In the genomic region with DNA sequence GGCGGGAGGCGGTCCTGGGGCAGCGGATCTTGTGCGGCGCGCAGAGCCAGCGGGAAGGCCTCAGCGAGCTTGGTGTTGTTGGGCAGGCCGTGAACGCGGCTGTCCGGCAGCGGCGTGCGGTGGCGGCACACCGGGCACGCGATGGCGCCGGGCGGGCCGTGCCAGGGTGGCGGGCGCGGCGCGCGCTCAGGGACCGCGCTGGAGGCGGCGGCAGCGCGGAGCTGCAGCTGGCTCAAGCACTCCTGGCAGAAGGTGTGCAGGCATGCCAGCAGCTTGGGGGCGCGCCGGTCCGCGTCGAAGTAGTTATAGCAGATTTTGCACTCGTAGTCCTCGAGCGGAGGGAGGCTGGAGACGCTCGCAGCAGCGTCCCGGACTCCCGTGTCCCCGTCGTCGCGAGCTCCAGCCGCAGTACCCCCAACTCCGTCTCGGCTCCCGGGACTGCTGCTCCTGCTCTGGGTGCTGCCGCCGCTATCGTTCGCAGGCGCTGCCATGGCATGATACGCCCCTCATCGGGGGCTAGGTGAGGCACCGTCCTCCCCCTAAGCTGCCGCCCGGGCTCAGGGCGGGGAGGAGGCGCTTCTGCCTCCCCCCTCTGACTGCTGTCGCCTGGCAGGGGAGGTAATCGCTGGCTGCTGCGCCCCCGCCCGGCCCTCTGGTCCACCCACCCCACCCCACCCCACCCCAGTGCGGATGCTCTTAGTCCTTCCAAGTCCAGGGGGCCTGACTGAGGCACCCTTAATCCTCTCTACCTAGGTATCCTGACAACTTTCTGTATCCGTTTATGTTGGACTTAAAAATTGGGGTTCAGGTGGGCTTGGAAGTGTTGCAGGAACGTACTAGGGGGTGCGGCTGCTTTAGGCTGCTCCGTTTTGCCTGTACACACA, we compare ENCODE assay signal across 8 mouse cellular contexts. TPM values are rescaled to one million over a fixed set of nuclear protein-coding genes. Genes with fewer than 3 reads are reported as not detected.
DNase-seq lines count a peak whose midpoint lies in the region; ATAC-seq lines count a peak whose summit lies in the region.

No protein-coding gene starts in this region.

- peaks cover 24% of the 10 kb centered on the region for H3K4me1 ChIP-seq in megakaryocyte, embryonic 14.5 days
- no peaks in the 10 kb centered on the region for H3K4me1 ChIP-seq in liver, embryonic 16.5 days (ENCODE audit: control insufficient read depth, low read depth, low read length)

- peak overlapping the region; percentile 87 for H3K4me3 ChIP-seq in megakaryocyte, embryonic 14.5 days (replicated peaks)
- peak overlapping the region; percentile 48 for H3K4me3 ChIP-seq in liver, embryonic 16.5 days (ENCODE audit: low read depth, low read length)

- no peak overlapping the region for H3K27ac ChIP-seq in liver, embryonic 16.5 days (ENCODE audit: low read length)

- H3K36me3 ChIP-seq in megakaryocyte, embryonic 14.5 days (replicated peaks; ENCODE audit: low read length): no peaks in the 10 kb centered on the region
- no peaks in the 10 kb centered on the region for H3K36me3 ChIP-seq in liver, embryonic 16.5 days (ENCODE audit: control insufficient read depth, insufficient read depth)

- H3K4me2 ChIP-seq in liver, embryonic 16.5 days (ENCODE audit: low read depth, low read length): peak overlapping the region; percentile 63

- DNase-seq in embryo, embryonic 9.5 days (ENCODE audit: extremely low spot score): peak; percentile 57
- DNase-seq in heart, postnatal 4 days: peak; percentile 40
- DNase-seq in c-Kit-positive CD71-positive TER-119-positive erythroid progenitor cells, embryonic 14.5 days (ENCODE audit: low spot score): no peak
- no peak for DNase-seq in layer of hippocampus, adult 8-10 months (ENCODE audit: low spot score in 2 of 2)

- peaks cover 85% of the 10 kb centered on the region for H3K27me3 ChIP-seq in megakaryocyte, embryonic 14.5 days (replicated peaks)
- peaks cover 75% of the 10 kb centered on the region for H3K27me3 ChIP-seq in liver, embryonic 16.5 days (ENCODE audit: control insufficient read depth, insufficient read depth, low read depth, low read length)

- H3K9me3 ChIP-seq in megakaryocyte, embryonic 14.5 days: no peaks in the 10 kb centered on the region
- no peaks in the 10 kb centered on the region for H3K9me3 ChIP-seq in liver, embryonic 16.5 days (replicated peaks; ENCODE audit: control insufficient read depth, low read length)

- WGBS in liver, embryonic 16.5 days (ENCODE audit: insufficient replicate concordance): 2% methylated on average over 70 of the region's 79 CpGs

- ATAC-seq in megakaryocyte, adult 5-6 weeks (ENCODE audit: poor library complexity, severe bottlenecking): no peak
- no peak for ATAC-seq in liver, embryonic 16.5 days (ENCODE audit: low read depth)
- ATAC-seq in inflammation-experienced regulatory T-cells, adult 6 months: no peak

- H3K9ac ChIP-seq in liver, embryonic 16.5 days (ENCODE audit: low read depth, low read length): no peak overlapping the region

RNA-seq across cellular contexts. Expression of a gene that starts 20.5 kb away (rescaled TPM):
- not detected in 2 replicates for polyA plus RNA-seq in megakaryocyte, embryonic 14.5 days (2012; ENCODE audit: insufficient read depth, low replicate concordance)
- not detected in 2 replicates for total RNA-seq in megakaryocyte, adult 5-6 weeks (2015)
- not detected in 2 replicates for total RNA-seq in megakaryocyte, adult 5-6 weeks (2017)
- under 1 TPM in 1 of 2 experiments, not detected in 1; 0.11 TPM for total RNA-seq in heart, postnatal 4 days (2021)
- polyA plus RNA-seq in liver, embryonic 16.5 days (2015; fragmentation: Nextera tagmentation; extraction: Ambion mirVana): not detected in 2 replicates
- polyA plus RNA-seq in inflammation-experienced regulatory T-cells, adult 6 months (2017; shearing (Covaris generic)): not detected
- total RNA-seq in layer of hippocampus, adult 8-10 months (2022): not detected

Comparison
In these comparisons a context has a peak if more than half of its experiments do, and no peak if none do; other contexts are left out.
1. DNase-seq: peak in embryo, embryonic 9.5 days (single experiment) and heart, postnatal 4 days (single experiment); none in c-Kit-positive CD71-positive TER-119-positive erythroid progenitor cells, embryonic 14.5 days (single experiment) and layer of hippocampus, adult 8-10 months (0 of 2).